Mouse (Mus musculus): ENCODE results near the gene Kctd21. TPM values are rescaled to one million over a fixed set of nuclear protein-coding genes. Genes with fewer than 3 reads are reported as not detected.

The Kctd21 gene
- polyA plus RNA-seq, 1 experiment, result 3.0 TPM

DNA sequence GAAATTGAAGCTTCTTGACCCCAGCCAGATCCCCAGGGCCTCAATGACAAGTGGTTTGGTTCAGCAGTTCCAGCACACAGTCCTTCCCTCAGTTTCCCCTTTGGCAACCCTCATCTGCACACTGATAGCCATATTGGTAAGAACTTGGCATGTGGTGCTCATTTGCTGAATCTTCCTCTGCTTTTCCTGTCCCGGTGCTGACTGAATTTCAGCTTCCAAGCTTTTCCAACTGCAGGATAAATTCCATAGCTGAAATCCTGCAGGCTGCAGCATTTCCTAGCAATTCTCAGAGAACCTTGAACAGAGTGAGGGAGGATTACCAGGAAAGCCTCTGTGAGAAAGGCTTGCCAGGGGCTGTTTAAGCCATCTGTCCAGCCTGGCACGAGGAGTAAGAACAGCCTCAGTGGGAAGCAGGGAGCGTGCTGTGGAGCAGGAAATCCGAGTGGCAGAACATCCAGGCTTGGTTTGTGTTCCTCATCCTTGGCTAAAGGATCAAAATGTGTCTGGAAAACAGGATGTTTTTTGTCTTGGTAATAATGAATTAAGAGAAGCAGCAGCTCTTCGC, 54.8 kb downstream of the Kctd21 start:
- TF ChIP-seq CTCF (IDR thresholded peaks at IDR 0.05; ENCODE audit: low read depth, low read length), result no peak
- TF ChIP-seq POLR2A (IDR thresholded peaks at IDR 0.05; ENCODE audit: insufficient read depth, low read length), result no peak
- no peak for TF ChIP-seq EP300 (IDR thresholded peaks at IDR 0.05; ENCODE audit: insufficient read depth, low read depth, low read length)
- no peaks in the 10 kb centered on the region for H3K9me3 ChIP-seq (replicated peaks; ENCODE audit: control insufficient read depth, insufficient read depth, low read length, poor library complexity, severe bottlenecking)

DNA sequence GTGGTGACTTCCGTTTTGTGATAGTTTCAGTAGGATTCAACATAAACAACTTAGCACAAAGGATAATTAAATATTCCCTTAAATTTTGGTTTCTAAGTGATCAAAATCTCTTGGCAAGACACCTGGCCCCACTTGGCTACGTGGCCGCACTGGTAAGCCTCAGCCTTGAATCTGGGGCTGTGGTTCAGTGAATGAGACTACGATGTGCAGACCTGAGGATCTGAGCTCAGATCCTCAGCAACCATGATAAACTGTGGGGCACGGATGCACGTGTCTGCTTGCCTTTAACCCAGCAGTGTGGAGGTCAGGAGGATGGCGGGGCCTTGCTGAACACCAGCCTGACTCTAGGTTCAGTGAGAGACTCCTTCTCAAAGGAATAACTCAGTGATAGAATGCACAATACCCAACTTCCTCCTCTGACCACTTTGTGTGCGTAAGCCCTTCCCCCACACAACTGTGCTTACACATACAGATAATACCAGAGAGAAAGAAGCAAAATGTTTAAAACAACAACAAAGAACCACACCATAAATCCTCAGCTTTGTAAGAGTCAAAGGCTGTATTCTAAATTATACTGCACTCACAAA, 55.5 kb downstream of the Kctd21 start:
- Histone ChIP-seq H3K4me1 (ENCODE audit: control insufficient read depth, insufficient read depth, low read length) (no peaks in the 10 kb centered on the region), H3K9me3 (replicated peaks; ENCODE audit: control insufficient read depth, insufficient read depth, low read length, poor library complexity, severe bottlenecking) (no peaks in the 10 kb centered on the region), H3K36me3 (ENCODE audit: control insufficient read depth, insufficient read depth, low read length, poor library complexity, severe bottlenecking) (peaks cover 48% of the 10 kb centered on the region), H3K9ac (ENCODE audit: low read depth, poor library complexity, severe bottlenecking) (no peak overlapping the region), H3K4me3 (ENCODE audit: low read depth, low read length) (no peak overlapping the region), H3K27ac (ENCODE audit: insufficient read depth, low read length) (no peak overlapping the region), H3K27me3 (ENCODE audit: control insufficient read depth, insufficient read depth, low read length, poor library complexity, severe bottlenecking) (no peaks in the 10 kb centered on the region)
- no peak for TF ChIP-seq POLR2A (IDR thresholded peaks at IDR 0.05; ENCODE audit: insufficient read depth, low read length)
- no peak for TF ChIP-seq CTCF (IDR thresholded peaks at IDR 0.05; ENCODE audit: low read depth, low read length)
- TF ChIP-seq EP300 (IDR thresholded peaks at IDR 0.05; ENCODE audit: insufficient read depth, low read depth, low read length), result no peak

More for the DNA sequence above, 54.8 kb downstream of the Kctd21 start:
- no peak overlapping the region for H3K9ac ChIP-seq (ENCODE audit: low read depth, poor library complexity, severe bottlenecking)
- H3K4me3 ChIP-seq (ENCODE audit: low read depth, low read length), result no peak overlapping the region
- H3K27ac ChIP-seq (ENCODE audit: insufficient read depth, low read length), result no peak overlapping the region
- H3K36me3 ChIP-seq (ENCODE audit: control insufficient read depth, insufficient read depth, low read length, poor library complexity, severe bottlenecking), result peaks cover 47% of the 10 kb centered on the region
- H3K4me1 ChIP-seq (ENCODE audit: control insufficient read depth, insufficient read depth, low read length), result no peaks in the 10 kb centered on the region
- no peaks in the 10 kb centered on the region for H3K27me3 ChIP-seq (ENCODE audit: control insufficient read depth, insufficient read depth, low read length, poor library complexity, severe bottlenecking)

DNA sequence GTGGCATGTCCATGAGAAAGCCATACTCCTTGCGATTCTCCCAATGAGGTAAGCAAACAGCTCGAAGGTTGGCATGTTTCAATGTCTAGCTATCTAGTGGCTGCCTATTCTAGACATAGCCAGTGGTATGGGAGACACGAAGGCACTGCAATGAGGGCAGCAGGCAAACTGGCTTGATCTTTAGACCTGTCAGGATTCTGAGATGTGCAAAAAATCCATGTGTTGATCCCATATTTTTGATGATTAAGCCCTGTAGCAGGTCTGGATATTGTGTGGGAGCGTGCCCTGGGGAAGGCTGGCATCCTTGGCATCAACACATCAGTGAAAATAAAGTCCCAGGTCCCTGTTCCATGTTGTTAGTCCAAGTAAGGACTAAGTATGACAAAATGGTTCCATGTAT, 56.4 kb downstream of the Kctd21 start:
- no peak for TF ChIP-seq POLR2A (IDR thresholded peaks at IDR 0.05; ENCODE audit: insufficient read depth, low read length)
- no peak for TF ChIP-seq CTCF (IDR thresholded peaks at IDR 0.05; ENCODE audit: low read depth, low read length)
- no peak for TF ChIP-seq EP300 (IDR thresholded peaks at IDR 0.05; ENCODE audit: insufficient read depth, low read depth, low read length)

DNA sequence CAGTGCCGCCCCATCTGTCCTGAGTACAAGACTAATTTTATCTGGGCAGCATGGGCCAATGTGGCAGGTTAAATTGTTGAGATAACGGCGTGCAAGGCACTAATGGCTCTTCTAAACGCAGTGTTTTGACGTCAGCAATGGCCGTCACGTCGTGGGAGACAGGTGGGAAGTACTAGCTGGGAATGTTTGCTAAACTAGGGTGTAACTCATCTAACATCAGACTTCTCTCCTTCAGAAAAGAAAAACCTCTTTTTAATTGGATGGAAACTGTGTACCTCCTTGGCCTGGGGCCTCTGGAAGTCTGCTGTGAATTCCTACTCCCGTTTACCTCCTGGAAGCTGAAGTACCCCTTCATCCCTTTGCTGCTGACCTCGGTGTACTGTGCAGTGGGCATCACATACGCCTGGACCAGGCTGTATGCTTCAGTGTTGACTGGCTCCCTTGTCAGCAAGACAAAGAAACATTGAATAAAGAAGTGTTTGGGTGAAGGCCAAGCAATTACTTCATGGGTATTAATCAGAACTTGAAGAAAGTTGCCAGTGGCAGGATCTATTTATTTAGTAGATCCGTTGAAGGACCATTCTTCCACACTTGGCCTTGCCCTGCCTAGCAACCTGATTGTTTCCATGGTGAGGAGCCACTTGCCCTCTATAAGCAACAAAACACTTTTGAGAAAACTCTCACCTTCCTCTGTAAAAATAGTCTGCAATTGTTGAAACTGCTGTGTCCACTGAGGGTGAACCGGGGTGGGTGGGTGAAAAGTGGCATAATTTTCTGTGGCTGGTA, 59.4 kb downstream of the Kctd21 start:
- Histone ChIP-seq H3K36me3 (ENCODE audit: control insufficient read depth, insufficient read depth, low read length, poor library complexity, severe bottlenecking) (peaks cover 26% of the 10 kb centered on the region), H3K9ac (ENCODE audit: low read depth, poor library complexity, severe bottlenecking) (no peak overlapping the region), H3K27ac (ENCODE audit: insufficient read depth, low read length) (no peak overlapping the region), H3K4me3 (ENCODE audit: low read depth, low read length) (no peak overlapping the region), H3K9me3 (replicated peaks; ENCODE audit: control insufficient read depth, insufficient read depth, low read length, poor library complexity, severe bottlenecking) (no peaks in the 10 kb centered on the region), H3K27me3 (ENCODE audit: control insufficient read depth, insufficient read depth, low read length, poor library complexity, severe bottlenecking) (no peaks in the 10 kb centered on the region), H3K4me1 (ENCODE audit: control insufficient read depth, insufficient read depth, low read length) (no peaks in the 10 kb centered on the region)
- TF ChIP-seq CTCF (IDR thresholded peaks at IDR 0.05; ENCODE audit: low read depth, low read length) (no peak), EP300 (IDR thresholded peaks at IDR 0.05; ENCODE audit: insufficient read depth, low read depth, low read length) (no peak), POLR2A (IDR thresholded peaks at IDR 0.05; ENCODE audit: insufficient read depth, low read length) (no peak)

More for the DNA sequence above, 56.4 kb downstream of the Kctd21 start:
- H3K36me3 ChIP-seq (ENCODE audit: control insufficient read depth, insufficient read depth, low read length, poor library complexity, severe bottlenecking), result peaks cover 39% of the 10 kb centered on the region
- no peak overlapping the region for H3K4me3 ChIP-seq (ENCODE audit: low read depth, low read length)
- H3K27me3 ChIP-seq (ENCODE audit: control insufficient read depth, insufficient read depth, low read length, poor library complexity, severe bottlenecking), result no peaks in the 10 kb centered on the region
- H3K9me3 ChIP-seq (replicated peaks; ENCODE audit: control insufficient read depth, insufficient read depth, low read length, poor library complexity, severe bottlenecking), result no peaks in the 10 kb centered on the region
- no peak overlapping the region for H3K9ac ChIP-seq (ENCODE audit: low read depth, poor library complexity, severe bottlenecking)
- no peaks in the 10 kb centered on the region for H3K4me1 ChIP-seq (ENCODE audit: control insufficient read depth, insufficient read depth, low read length)
- H3K27ac ChIP-seq (ENCODE audit: insufficient read depth, low read length), result no peak overlapping the region

DNA sequence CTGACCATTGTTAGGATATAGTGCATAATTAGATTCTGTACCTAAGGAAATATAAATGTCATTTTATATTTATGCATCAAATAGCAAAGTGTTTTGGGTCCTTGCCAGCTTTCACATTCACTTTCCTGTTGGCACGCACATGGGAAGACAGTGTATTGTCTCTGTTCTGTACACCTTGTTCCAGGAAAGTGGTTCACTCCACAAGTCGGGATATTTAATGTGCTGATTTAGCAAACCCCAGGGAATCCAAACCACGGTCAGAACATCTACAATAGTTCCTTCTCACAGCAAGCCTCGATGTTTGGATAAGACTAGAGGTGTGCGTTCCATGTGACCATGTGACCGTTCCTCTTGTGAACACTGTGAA, 59.9 kb downstream of the Kctd21 start:
- TF ChIP-seq CTCF (IDR thresholded peaks at IDR 0.05; ENCODE audit: low read depth, low read length) (no peak), EP300 (IDR thresholded peaks at IDR 0.05; ENCODE audit: insufficient read depth, low read depth, low read length) (no peak), POLR2A (IDR thresholded peaks at IDR 0.05; ENCODE audit: insufficient read depth, low read length) (no peak)
- Histone ChIP-seq H3K4me3 (ENCODE audit: low read depth, low read length) (no peak overlapping the region), H3K27ac (ENCODE audit: insufficient read depth, low read length) (no peak overlapping the region), H3K4me1 (ENCODE audit: control insufficient read depth, insufficient read depth, low read length) (no peaks in the 10 kb centered on the region), H3K36me3 (ENCODE audit: control insufficient read depth, insufficient read depth, low read length, poor library complexity, severe bottlenecking) (peaks cover 22% of the 10 kb centered on the region), H3K9ac (ENCODE audit: low read depth, poor library complexity, severe bottlenecking) (no peak overlapping the region), H3K27me3 (ENCODE audit: control insufficient read depth, insufficient read depth, low read length, poor library complexity, severe bottlenecking) (no peaks in the 10 kb centered on the region), H3K9me3 (replicated peaks; ENCODE audit: control insufficient read depth, insufficient read depth, low read length, poor library complexity, severe bottlenecking) (no peaks in the 10 kb centered on the region)

DNA sequence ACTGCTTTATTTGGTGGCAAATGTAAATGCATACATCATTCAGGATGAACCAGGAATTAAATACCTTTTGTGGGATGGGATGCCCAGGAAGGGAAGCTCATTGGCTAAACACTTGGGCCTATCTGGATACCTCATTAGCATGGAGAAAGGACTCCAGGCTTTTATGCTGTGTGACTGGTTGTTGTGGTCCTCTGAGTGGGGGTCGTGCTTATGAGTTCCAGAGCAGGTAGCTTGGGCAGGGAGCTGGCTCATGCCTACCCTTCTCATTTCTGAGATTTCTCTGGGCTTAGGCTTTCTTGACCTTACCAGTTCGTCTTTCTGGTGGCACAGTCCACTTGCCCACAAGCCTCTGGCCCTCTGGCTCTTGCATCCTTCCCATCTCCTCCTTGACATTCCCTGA, 62.2 kb downstream of the Kctd21 start:
- H3K27me3 ChIP-seq (ENCODE audit: control insufficient read depth, insufficient read depth, low read length, poor library complexity, severe bottlenecking), result no peaks in the 10 kb centered on the region
- peaks cover 11% of the 10 kb centered on the region for H3K36me3 ChIP-seq (ENCODE audit: control insufficient read depth, insufficient read depth, low read length, poor library complexity, severe bottlenecking)
- H3K9me3 ChIP-seq (replicated peaks; ENCODE audit: control insufficient read depth, insufficient read depth, low read length, poor library complexity, severe bottlenecking), result no peaks in the 10 kb centered on the region
- no peaks in the 10 kb centered on the region for H3K4me1 ChIP-seq (ENCODE audit: control insufficient read depth, insufficient read depth, low read length)
- no peak overlapping the region for H3K27ac ChIP-seq (ENCODE audit: insufficient read depth, low read length)
- H3K4me3 ChIP-seq (ENCODE audit: low read depth, low read length), result no peak overlapping the region
- H3K9ac ChIP-seq (ENCODE audit: low read depth, poor library complexity, severe bottlenecking), result no peak overlapping the region
- TF ChIP-seq POLR2A (IDR thresholded peaks at IDR 0.05; ENCODE audit: insufficient read depth, low read length) (no peak), CTCF (IDR thresholded peaks at IDR 0.05; ENCODE audit: low read depth, low read length) (no peak), EP300 (IDR thresholded peaks at IDR 0.05; ENCODE audit: insufficient read depth, low read depth, low read length) (no peak)
